Mouse (Mus musculus) hematopoietic stem cell, adult 5-6 weeks (primary cell): Measurements from ENCODE around the gene Mitf. TPM values are rescaled to one million over a fixed set of nuclear protein-coding genes. Genes with fewer than 3 reads are reported as not detected.

Experiments used
- ATAC-seq, 2 experiments: fragments of 125-278 bp in 1 of 2; replicated peaks in 1 of 2; 2 replicates each; pipeline ENCODE4 v1.8.0; 2016 to 2017; ENCODE audit warnings: inconsistent platforms in 2 of 2, mild to moderate bottlenecking in 2 of 2, moderate number of reproducible peaks in 2 of 2, low read depth in 1 of 2, moderate TSS enrichment in 1 of 2; ENCODE audit not compliant: low FRiP score in 2 of 2, poor library complexity in 2 of 2, severe bottlenecking in 2 of 2, insufficient read depth in 1 of 2, low TSS enrichment in 1 of 2
- total RNA-seq: library from RNA; stranded (forward); fragments of 172-1452, 232-1000 nt; gene quantifications from 2 replicates; pipeline ENCODE4 v1.2.3, GENCODE M21; 2017

The Mitf gene
- total RNA-seq, 1 experiment from 2014 or later = 9.6 TPM

DNA sequence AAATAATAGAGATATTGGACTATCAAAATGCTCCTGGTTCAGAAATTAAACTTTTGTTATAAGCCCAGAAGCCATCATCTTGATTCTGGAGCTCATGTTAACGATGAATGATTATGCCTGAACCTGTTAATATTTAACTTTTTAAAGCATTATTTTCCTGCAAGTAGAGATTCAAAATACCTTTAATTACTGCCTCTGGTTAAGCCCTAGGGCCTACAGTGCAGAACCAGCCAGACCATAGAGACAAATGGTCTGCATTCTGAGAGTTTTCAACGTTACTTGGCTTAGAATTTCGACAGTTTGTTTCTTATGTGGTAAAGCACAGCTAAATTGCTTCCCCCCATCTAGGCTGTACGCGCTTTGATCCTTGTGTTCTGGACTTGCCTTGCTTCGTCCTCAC is 149.3 kb downstream of the Mitf start:
- no peak for ATAC-seq

DNA sequence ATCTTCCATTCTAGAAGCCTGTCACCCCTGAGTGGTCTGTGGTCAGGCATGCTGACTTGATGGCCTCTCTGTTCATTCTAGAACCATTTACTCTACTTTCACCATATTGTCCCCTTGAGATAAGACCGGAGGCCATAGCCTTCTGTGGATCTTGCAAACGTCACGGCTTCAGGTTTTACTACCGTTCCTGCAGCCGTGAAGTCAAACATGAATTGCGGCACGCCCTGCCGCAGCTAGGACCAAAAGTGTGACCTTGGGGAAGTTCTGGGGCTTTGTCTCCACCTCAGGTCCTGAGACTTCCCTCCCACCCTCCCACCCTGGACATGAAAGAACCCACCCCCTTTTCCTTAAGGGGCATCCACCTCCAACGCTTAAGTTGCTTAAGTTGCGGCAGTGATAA is 149.8 kb downstream of the Mitf start:
- ATAC-seq = no peak

DNA sequence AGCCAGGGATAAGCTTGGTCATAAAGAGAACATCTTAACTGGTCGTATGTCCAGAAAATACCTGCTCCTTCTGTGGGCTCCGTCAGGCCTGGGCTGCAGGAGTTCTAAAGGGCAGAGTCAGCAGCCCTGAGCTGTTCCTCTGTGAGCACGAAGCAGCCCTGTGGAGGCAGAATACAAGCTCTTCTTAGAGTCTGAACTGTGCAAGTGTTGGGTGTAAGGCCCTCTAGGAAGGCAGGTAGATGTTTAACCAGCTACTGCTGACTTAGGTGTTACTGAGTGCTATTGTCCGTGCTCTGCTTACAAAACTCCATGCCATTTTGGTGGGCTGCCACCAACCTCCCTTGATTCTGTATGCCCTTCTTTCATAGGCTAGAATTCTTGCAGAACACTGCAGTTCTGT is 151.4 kb downstream of the Mitf start:
- ATAC-seq = no peak

DNA sequence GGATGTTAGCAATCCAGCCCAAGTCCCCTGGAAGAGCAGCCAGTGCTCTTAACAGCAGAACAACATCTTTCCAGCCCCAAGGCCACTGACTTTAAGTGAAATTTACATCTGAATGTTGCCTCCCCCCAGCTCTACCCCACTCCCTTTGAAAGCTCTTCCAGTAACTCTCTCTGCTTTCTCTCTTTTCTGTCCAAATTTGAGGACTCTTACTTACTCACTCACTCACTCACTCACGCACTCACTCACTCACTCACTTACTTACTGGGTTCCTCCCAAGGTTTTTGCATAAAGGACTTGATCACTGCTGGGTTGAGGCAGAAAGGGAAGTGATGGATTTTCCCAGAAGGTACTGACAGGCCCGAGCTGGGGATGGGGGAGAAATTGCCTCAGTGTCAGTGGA is 154.9 kb downstream of the Mitf start:
- ATAC-seq = no peak

DNA sequence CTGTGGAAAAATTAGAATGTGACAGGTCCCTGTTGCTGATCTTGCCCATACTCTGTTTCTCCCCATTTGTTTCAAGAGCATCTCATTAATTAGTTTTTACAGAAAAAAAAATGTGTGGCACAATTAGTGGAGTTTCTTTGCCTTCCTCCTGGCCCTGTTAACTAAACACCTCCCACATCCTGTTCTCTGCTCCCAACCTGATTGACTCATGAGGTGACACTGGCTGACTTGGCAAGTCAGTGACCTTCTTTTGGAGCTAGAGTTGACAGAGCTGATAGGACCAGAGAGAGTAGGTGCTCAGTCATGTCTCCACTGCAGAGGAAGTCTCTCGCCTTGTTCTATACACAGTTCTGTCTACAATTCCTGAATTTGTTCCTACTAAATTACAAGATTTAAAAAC is 155.5 kb downstream of the Mitf start:
- no peak for ATAC-seq

GRCm38 (mm10) chr6:97964750-97965149 is 157.9 kb downstream of the Mitf start:
- ATAC-seq = no peak

- ATAC-seq = no peak
Measured at GRCm38 (mm10) chr6:97981668-97982067, 174.8 kb downstream of the Mitf start.

GRCm38 (mm10) chr6:97985658-97986057 is 178.8 kb downstream of the Mitf start:
- ATAC-seq = no peak

- ATAC-seq = no peak
Measured at GRCm38 (mm10) chr6:97986417-97986816, 179.6 kb downstream of the Mitf start.

DNA sequence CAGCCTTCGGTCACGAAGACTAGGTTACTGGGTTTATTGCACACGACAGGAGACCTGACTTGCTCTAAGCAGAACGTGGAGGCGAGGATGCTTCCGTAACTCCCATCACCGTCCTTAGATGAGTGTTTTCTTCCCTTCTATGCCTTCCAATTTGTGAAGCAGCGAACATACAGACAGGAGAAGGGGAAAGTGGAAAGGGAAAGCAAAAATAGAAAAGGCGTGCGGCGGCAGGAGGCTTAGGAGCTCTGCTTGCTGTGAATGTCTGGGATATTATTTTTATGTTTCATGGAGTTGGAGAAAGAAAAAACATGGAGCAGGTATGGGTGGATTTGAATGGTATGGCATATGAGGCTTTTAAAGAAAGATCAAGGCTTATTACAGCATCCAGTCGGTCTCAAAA is 186.7 kb downstream of the Mitf start:
- ATAC-seq = no peak

DNA sequence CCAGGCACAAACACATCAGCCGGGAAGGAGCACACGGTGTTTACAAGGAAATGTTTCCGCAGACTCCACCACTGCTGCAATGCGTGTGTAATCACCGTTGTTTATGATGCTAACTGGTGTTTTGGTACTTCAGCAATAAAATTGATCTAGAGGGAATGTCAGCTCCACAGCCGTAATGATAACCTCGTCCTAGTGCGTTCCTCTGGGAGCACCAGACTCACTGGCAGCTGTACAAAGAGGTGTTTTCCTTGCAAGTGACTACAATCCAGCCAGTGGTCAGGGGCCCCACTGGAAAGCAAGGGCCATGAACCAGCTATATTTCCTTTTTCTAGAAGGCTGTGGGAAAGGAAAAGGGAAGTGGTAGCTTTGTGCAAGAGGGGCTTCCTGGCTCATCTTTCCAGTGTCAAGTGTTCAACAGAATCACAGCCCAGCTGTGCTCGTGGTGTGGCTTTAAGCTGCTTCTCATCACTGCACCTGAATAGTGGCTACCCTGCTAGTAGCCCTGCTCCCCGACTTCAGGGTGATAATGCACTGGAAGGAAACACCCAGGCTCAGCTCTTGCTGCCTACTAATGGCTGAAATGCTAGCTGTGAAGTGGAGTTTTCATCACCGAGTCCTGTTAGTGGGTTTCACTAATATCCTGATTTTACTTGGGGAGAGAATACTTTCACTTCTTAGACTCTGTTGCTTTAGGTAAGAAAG is 188.9 kb downstream of the Mitf start:
- peak; percentile 76 to 91 for ATAC-seq

GRCm38 (mm10) chr6:98001551-98001950 is 194.7 kb downstream of the Mitf start:
- no peak for ATAC-seq

- ATAC-seq = peak; percentile 45 to 69; a peak in 3 of 4 replicates
Measured at GRCm38 (mm10) chr6:98003114-98003513, 196.3 kb downstream of the Mitf start.

DNA sequence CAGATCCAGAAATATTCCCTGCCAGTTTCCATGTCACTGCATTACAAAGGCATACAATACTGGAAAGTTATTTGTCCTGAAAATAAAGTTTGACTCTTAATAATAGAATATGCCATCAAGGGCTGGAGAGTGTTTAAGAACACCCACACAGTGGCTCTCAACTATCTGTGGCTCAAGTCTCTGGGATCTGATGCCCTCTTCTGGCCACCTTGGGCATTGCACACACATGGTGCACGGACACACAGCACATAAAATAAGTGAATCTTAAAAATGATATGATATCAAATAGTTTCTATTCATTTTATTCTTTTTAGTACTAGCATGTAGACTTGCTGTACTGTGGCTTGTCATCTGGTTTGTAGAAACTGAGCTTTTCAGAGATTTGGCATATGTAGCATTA is 198.7 kb downstream of the Mitf start:
- no peak for ATAC-seq

- ATAC-seq = no peak
Measured at GRCm38 (mm10) chr6:98015066-98015465, 208.2 kb downstream of the Mitf start.

DNA sequence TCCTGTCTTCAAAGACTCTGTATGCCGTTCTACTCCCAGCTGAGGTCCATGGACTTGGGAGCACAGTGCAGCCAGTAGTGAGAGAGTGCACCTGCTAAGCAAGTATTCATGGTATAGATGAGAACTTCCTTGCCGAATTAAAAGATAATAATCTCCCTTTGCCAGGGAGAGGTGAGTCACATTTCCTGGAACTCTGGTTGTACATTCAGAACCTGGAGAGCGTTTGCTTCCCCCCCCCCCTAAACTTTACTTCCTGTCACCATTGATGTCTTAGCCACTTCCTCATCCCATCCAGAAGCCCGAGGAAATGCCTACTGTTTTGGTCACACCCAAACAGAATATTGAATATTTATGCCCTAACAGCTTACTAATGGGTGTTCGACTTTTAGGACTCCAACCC is 209.0 kb downstream of the Mitf start:
- ATAC-seq = no peak

GRCm38 (mm10) chr6:98023876-98024275 is 217.0 kb downstream of the Mitf start:
- no peak for ATAC-seq

DNA sequence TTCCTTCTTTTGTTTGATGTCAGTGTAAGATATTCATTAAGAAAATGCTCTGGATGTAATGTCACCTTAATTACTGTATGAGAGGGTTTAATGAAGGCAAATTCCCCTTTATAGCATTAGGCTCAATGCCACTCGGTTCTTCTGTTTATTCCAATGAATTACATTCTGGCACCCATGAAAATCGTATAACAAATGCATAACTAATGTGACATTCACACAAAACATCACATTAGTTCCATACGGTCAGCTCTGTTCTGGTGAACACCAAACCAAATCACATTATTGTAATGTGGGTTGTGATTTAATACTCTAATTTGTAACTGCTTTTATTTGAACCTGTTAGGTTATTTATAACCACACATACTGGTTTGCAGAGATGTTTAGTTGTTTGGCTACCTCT is 231.7 kb downstream of the Mitf start:
- no peak for ATAC-seq

- ATAC-seq = no peak
Measured at GRCm38 (mm10) chr6:98041795-98042194, 234.9 kb downstream of the Mitf start.
